Mouse (Mus musculus): Measurements from ENCODE around the gene Tdo2. TPM values are rescaled to one million over a fixed set of nuclear protein-coding genes. Genes with fewer than 3 reads are reported as not detected.

Tdo2 gene
- polyA plus RNA-seq, 2 experiments, result 0.03 TPM; not detected in 1

GRCm38 (mm10) chr3:81985100-81985499 lies 9.1 kb upstream of the Tdo2 start:
- DNase-seq (ENCODE audit: low spot score) (no peak), ATAC-seq (ENCODE audit: low FRiP score, low read depth) (no peak)
- Histone ChIP-seq H3K4me2 (replicated peaks; ENCODE audit: low read depth, low read length, severe bottlenecking) (no peak overlapping the region), H3K9me3 (ENCODE audit: control insufficient read depth, low read length) (no peaks in the 10 kb centered on the region), H3K36me3 (ENCODE audit: control insufficient read depth, insufficient read depth, low read length) (no peaks in the 10 kb centered on the region), H3K9ac (ENCODE audit: low read depth, low read length, severe bottlenecking) (no peak overlapping the region), H3K27me3 (ENCODE audit: control insufficient read depth, insufficient read depth, low read length) (no peaks in the 10 kb centered on the region), H3K27ac (replicated peaks; ENCODE audit: low read depth, low read length) (no peak overlapping the region), H3K4me1 (ENCODE audit: control insufficient read depth, insufficient read depth, low read length) (no peaks in the 10 kb centered on the region), H3K4me3 (replicated peaks; ENCODE audit: low read length) (no peak overlapping the region)
- whole genome bisulfite sequencing, result 48% methylated on average over 1 of the region's 1 CpGs
- no peak for TF ChIP-seq POLR2A (IDR thresholded peaks at IDR 0.05; ENCODE audit: borderline replicate concordance, extremely low read depth, insufficient read depth, insufficient read length)

- no peak overlapping the region for H3K27ac ChIP-seq (replicated peaks; ENCODE audit: low read depth, low read length)
- ATAC-seq (ENCODE audit: low FRiP score, low read depth) (no peak), DNase-seq (ENCODE audit: low spot score) (no peak)
- H3K9ac ChIP-seq (ENCODE audit: low read depth, low read length, severe bottlenecking), result no peak overlapping the region
- no peaks in the 10 kb centered on the region for H3K36me3 ChIP-seq (ENCODE audit: control insufficient read depth, insufficient read depth, low read length)
- H3K4me1 ChIP-seq (ENCODE audit: control insufficient read depth, insufficient read depth, low read length), result no peaks in the 10 kb centered on the region
- no peak overlapping the region for H3K4me3 ChIP-seq (replicated peaks; ENCODE audit: low read length)
- H3K9me3 ChIP-seq (ENCODE audit: control insufficient read depth, low read length), result no peaks in the 10 kb centered on the region
- H3K27me3 ChIP-seq (ENCODE audit: control insufficient read depth, insufficient read depth, low read length), result no peaks in the 10 kb centered on the region
- H3K4me2 ChIP-seq (replicated peaks; ENCODE audit: low read depth, low read length, severe bottlenecking), result no peak overlapping the region
- WGBS, result 80% methylated on average over 8 of the region's 8 CpGs
- TF ChIP-seq POLR2A (IDR thresholded peaks at IDR 0.05; ENCODE audit: borderline replicate concordance, extremely low read depth, insufficient read depth, insufficient read length), result no peak
Observed at GRCm38 (mm10) chr3:81983120-81983895, 7.3 kb upstream of the Tdo2 start.

- Histone ChIP-seq H3K9me3 (ENCODE audit: control insufficient read depth, low read length) (no peaks in the 10 kb centered on the region), H3K4me3 (replicated peaks; ENCODE audit: low read length) (no peak within 1 kb of the TSS), H3K9ac (ENCODE audit: low read depth, low read length, severe bottlenecking) (no peak within 1 kb of the TSS), H3K4me2 (replicated peaks; ENCODE audit: low read depth, low read length, severe bottlenecking) (no peak within 1 kb of the TSS), H3K4me1 (ENCODE audit: control insufficient read depth, insufficient read depth, low read length) (no peaks in the 10 kb centered on the region), H3K27me3 (ENCODE audit: control insufficient read depth, insufficient read depth, low read length) (no peaks in the 10 kb centered on the region), H3K27ac (replicated peaks; ENCODE audit: low read depth, low read length) (no peak within 1 kb of the TSS), H3K36me3 (ENCODE audit: control insufficient read depth, insufficient read depth, low read length) (no peaks in the 10 kb centered on the region)
- DNase-seq (ENCODE audit: low spot score), result no peak
- no peak for TF ChIP-seq POLR2A (IDR thresholded peaks at IDR 0.05; ENCODE audit: borderline replicate concordance, extremely low read depth, insufficient read depth, insufficient read length)
- no peak for ATAC-seq (ENCODE audit: low FRiP score, low read depth)
- 86% methylated on average over 5 of the region's 5 CpGs for WGBS
Observed at GRCm38 (mm10) chr3:81981990-81982389, 6.0 kb upstream of the Tdo2 start, which contains the start of gene Asic5. Gene Asic5 (plus strand): TSS chr3:81982290.

DNA sequence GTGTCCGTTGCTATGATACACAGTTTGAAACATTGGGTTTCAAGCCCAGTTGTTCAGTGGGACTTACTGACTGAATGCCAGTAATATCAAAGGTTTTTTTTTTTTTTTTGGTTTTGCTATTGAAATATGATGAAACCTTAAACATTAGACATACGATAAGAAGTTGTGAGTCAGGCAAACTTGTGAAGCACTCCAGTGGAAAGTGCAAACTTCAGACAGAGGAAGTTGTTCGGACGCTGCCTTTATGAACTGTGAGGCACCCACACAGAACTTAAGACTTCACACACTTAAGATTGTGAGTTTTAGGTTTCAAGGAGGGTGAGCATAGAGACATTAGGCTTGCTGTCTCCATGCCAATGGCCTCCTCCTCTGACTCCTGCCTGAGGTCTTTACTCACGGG lies 5.6 kb upstream of the Tdo2 start:
- no peaks in the 10 kb centered on the region for H3K9me3 ChIP-seq (ENCODE audit: control insufficient read depth, low read length)
- no peak for ATAC-seq (ENCODE audit: low FRiP score, low read depth)
- no peak overlapping the region for H3K27ac ChIP-seq (replicated peaks; ENCODE audit: low read depth, low read length)
- no peaks in the 10 kb centered on the region for H3K27me3 ChIP-seq (ENCODE audit: control insufficient read depth, insufficient read depth, low read length)
- no peak for TF ChIP-seq POLR2A (IDR thresholded peaks at IDR 0.05; ENCODE audit: borderline replicate concordance, extremely low read depth, insufficient read depth, insufficient read length)
- H3K9ac ChIP-seq (ENCODE audit: low read depth, low read length, severe bottlenecking), result no peak overlapping the region
- DNase-seq (ENCODE audit: low spot score), result no peak
- no peaks in the 10 kb centered on the region for H3K36me3 ChIP-seq (ENCODE audit: control insufficient read depth, insufficient read depth, low read length)
- H3K4me1 ChIP-seq (ENCODE audit: control insufficient read depth, insufficient read depth, low read length), result no peaks in the 10 kb centered on the region
- no peak overlapping the region for H3K4me2 ChIP-seq (replicated peaks; ENCODE audit: low read depth, low read length, severe bottlenecking)
- no peak overlapping the region for H3K4me3 ChIP-seq (replicated peaks; ENCODE audit: low read length)
- WGBS, result 84% methylated on average over 5 of the region's 5 CpGs

- Histone ChIP-seq H3K27me3 (ENCODE audit: control insufficient read depth, insufficient read depth, low read length) (no peaks in the 10 kb centered on the region), H3K4me1 (ENCODE audit: control insufficient read depth, insufficient read depth, low read length) (no peaks in the 10 kb centered on the region), H3K27ac (replicated peaks; ENCODE audit: low read depth, low read length) (no peak overlapping the region), H3K9me3 (ENCODE audit: control insufficient read depth, low read length) (no peaks in the 10 kb centered on the region), H3K4me2 (replicated peaks; ENCODE audit: low read depth, low read length, severe bottlenecking) (no peak overlapping the region), H3K4me3 (replicated peaks; ENCODE audit: low read length) (no peak overlapping the region), H3K36me3 (ENCODE audit: control insufficient read depth, insufficient read depth, low read length) (no peaks in the 10 kb centered on the region), H3K9ac (ENCODE audit: low read depth, low read length, severe bottlenecking) (no peak overlapping the region)
- DNase-seq (ENCODE audit: low spot score), result no peak
- TF ChIP-seq POLR2A (IDR thresholded peaks at IDR 0.05; ENCODE audit: borderline replicate concordance, extremely low read depth, insufficient read depth, insufficient read length), result no peak
- 24% methylated on average over 4 of the region's 4 CpGs for WGBS
- no peak for ATAC-seq (ENCODE audit: low FRiP score, low read depth)
Observed at GRCm38 (mm10) chr3:81975607-81976006, 395 bp downstream of the Tdo2 start.

Data from limb, embryonic 14.5 days (tissue).